Mouse (Mus musculus) ES-CJ7 (cell line): ENCODE measurements around the gene Cpsf6.

Source experiments
- DNase-seq: peaks from one replicate; pipeline ENCODE4 v3.0.0; 2011; ENCODE audit warnings: low read depth, low spot score

Cpsf6 gene

DNA sequence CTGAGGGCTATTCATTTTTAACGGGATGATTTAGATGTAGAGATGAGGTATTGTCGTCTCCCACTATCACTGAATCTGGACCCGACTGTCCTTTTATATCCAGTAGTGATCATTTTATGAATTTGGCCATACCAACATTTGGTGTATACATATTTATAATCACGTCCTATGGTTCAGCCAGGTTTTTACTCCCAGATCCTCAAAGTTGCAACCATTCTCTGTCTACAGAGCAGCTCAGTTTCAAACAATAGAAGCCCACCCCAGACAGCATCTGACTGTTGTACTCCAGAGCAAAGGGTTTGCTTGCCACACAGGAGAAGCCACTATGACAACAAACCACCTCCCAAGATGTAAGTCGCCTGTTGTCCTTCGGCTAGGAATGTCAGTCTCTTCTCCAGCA is 7.2 kb upstream of the Cpsf6 start:
- no peak for DNase-seq

DNA sequence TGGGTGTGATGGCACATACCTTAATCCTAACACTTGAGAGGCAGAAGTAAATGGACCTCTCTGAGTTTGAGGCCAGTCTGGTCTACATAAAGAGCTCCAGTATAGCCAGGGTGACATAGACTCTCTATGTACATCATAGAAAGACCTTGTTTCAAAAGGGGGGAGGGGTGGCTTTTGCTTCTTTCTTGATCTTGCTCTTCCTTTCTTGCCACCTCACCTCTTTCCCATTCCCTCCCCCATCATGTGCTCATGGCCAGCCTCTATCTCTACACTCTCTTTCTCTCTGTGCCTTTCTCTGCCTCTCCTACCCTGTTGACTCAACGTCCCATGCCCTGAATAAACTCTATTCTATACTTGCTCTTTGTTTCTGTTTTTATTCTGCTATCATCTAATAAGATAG is 6.4 kb upstream of the Cpsf6 start:
- no peak for DNase-seq

DNA sequence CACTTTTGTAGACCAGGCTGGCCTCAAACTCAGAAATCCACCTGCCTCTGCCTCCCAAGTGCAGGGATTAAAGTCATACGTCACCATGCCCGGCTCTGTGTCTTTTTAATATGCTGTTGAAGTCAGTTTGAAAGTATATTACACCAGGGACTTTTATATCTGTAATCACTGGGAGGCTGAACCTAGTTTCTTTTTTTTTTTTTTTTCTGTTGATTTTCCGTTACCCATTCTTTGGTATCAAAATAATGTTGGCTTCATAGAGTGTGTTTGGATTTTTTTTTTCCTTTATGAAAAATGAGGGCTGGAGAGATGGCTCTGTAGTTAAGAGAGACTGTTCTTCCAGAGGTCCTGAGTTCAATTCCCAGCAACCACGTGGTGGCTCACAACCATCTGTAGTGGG is 5.6 kb upstream of the Cpsf6 start:
- no peak for DNase-seq

DNA sequence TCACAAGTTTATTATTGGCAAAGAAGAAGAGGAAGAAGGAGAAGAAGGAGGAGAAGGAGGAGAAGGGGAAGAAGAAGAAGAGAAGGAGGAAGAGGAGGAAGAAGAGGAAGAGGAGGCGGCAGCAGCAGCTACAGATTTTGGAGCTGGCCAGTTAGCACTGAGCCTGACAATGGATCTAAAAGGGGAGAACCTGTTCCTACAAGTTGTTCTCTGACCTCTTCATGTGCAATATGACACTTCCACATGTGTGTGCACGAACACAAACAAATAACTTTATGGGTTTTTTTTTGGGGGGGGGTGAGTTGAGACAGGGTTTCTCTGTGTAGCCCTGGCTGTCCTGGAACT is 5.2 kb upstream of the Cpsf6 start:
- no peak for DNase-seq

DNA sequence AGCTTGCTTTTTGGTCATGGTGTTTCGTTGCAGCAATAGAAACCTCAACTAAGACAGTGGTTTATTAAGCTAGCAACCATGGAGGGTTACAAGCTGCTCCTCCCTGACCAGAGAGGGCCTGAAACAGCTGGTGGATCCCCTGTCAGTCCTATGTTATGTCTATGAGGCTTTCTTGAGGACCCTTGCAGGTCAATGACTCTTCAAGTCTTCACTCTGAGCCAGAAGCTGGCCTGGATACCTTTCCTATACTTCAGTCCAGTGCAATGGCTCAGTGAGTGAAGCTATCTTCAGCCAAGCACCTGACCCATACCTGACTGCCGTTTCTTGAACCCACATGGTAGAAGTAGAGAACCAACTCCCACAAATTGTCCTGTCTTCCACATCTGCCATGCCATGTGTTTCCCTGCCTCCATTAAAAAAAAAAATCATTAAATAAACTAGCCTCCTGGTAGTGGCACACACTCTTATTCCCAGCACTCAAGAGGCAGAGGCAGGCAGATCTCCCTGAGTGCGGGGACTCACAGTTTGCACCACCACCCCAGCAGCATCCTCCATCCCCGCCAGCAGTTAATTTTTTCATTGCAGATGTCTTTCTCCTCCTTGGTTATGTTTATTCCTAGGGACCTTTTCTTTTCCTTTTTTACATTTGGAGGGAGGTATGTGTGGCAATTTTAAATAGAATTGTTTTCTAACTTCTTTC is 4.7 kb upstream of the Cpsf6 start:
- DNase-seq: no peak

DNA sequence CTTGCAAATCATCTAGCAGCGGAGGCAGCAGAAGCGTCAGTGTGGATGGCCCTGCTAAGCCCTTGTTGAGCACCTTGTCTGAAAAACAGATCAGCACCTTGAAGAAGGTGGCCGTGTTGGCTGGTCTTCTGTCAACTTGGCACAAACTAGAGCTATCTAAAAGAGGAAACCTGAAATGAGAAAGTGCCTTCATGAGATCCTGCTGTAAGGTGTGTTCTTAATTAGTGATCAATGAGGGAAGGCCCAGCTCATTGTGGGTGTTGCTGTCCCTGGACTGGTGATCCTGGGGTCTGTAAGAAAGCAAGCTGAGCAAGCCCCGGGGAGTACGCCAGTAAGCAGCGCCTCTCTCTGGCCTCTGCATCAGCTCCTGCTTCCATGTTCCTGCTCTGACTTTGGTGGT is 4.1 kb upstream of the Cpsf6 start:
- no peak for DNase-seq

DNA sequence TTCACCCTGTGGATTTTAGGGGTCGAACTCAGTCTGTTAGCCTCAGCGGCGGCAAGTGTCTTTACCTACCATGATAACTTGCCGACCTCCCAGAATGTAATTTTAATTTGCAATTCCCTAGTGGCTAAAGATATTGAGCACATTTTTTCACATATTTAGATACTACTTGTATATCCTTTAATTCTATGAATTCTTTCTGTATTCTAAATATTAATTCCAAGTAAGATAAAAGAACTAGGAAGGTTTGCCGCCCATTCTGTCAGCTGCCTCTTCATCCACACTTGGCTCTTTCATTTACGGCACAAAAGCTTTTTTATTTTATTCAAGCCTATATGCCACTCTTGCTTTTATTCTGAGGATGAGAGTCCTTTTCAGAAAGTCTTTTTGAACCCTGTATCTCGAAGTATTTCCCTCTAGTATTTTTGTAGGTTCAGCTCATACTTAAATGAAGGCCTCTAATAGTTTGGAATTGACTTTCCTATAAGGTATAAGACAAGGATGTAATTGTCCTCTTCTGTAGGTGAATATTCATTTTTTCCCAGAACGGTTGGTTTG is 3.3 kb upstream of the Cpsf6 start:
- no peak for DNase-seq

DNA sequence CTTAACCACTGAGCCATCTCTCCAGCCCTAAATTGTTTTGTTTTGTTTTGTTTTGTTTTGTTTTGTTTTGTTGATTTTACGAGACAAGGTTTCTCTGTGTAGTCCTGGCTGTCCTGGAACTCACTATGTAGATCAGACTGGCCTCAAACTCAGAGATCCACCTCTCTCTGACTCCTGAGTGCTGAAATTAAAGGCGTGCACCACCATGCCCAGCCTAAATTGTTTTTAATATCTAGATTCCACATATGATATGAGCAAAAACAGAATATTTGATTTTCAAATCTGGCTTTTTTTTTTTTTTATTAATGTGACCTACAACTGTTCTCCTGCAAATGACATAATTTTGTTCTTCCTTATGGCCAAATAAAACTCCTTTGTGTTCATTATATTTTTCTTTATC is 2.3 kb upstream of the Cpsf6 start:
- no peak for DNase-seq

DNA sequence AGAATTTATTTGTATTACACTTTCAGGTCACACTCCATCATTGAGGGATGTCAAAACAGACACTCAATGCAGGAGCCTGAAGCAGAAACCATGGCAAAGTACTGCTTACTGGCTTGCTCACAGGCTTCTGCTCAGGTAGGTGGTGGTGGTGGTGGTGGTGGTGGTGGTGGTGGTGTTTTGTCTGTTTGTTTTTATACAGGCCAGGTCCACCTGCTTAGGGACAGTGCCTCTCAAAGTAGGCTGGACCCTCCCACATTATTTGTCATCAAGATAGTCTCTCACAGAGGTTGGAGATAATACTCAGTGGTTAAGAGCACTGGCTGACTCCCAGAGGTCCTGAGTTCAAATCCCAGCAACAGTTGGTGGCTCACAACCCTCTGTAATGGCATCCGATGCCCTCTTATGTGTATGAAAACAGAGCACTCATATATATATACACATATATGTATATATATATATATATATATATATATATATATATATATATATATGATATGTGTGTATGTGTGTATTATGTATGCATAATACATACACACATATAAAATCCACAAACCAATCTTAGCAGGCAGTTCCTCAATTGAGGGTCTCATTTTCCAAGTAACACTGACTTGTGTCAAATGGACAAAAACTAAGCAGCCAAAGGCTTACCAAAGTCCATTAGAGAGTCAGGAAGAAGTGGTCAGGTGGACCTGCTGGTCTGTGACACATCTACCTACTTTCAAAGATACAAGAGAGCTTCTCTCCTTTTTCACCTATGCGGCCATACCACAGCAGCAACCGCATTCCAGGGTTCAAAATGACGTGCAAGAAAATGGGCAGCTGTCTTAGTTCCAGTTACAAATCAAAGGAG is 1.1 kb upstream of the Cpsf6 start:
- DNase-seq: no peak

DNA sequence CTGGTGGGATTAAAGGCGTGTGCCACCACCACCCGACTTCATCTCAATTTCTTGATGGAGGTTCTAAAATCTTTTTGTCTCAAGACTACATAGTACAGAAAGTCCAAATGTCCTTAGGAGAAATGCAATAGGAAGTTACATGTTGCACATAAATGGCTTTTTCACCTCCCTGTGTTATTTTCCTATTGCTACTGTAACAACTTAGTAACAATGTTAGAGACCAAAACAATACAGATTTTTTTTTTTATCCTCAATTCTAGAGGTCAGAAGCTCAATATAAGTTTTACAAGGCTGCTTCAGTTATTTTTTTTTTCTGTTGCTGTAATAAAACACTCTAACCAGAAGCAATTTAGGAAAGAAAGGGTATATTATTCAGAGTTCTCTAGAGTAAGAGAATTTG is 374 bp downstream of the Cpsf6 start:
- no peak for DNase-seq

DNA sequence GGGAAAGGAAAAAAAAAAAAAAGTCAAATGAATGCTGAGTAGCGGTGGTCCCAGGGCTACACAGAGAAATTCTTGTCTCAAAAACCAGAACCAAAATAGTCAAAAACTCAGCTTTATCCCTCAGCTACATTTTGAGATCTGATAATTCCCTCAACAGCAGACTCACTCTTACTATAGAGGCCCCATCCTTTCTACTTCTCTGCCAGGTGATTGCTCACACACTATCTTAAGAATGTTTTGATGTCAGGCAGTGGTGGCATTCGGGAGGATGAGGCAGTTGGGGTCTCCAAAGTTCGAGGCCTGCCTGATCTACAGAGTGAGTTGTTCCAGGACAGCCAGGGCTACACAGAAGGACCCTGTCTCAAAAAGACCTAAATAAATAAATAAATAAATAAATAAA is 1.2 kb downstream of the Cpsf6 start:
- DNase-seq: no peak

DNA sequence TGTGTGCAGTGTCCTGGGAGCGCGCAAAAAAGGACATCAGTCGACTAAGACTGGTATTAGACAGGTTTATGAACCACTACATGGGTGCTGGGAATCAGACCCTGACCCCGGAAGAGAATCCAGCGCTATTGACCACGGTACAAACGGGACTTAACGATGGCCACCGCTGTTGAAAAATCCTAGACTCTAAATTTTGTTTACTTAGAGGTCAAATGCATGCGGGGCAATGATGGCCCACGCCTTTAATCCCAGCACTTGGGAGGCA is 1.6 kb downstream of the Cpsf6 start:
- no peak for DNase-seq

DNA sequence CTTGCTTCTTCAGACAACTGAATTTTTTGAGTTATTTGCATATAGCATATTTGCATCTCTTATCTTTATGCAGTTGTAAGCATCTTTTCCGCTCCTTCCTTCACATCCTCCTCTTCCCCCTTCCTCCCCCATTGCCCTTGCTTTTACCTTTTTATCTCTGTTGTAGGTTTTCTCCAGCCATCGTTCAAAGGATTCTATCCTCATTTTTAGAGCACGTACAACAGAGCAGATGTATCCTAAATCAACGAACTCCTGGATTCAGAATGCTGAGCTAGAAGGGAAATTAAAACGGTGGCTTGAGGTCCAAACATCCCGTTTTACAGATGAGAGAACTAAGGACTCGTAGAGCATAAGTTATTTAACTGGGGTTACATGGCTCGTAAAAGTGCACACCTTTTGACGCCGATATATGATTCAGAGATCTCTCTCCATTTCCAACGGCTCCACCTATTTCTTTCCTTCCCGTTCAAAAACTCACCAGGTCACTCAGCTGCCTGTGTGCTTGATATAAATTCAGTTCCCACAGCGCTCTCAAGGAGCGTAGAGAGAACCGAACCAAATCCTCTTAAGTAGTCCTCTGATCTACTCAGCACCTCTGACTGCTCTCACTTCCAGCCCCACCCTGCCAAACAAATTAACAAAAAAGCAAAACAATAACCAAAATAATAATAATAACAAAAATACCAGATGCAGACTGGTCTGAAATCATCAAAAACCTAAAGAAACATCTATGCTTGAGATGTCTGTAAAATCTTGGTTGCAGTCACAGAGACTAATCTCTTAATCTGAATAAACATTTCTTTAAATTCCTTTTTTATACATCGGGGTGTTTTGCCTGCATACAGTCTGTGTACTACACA is 2.2 kb downstream of the Cpsf6 start:
- DNase-seq: no peak

DNA sequence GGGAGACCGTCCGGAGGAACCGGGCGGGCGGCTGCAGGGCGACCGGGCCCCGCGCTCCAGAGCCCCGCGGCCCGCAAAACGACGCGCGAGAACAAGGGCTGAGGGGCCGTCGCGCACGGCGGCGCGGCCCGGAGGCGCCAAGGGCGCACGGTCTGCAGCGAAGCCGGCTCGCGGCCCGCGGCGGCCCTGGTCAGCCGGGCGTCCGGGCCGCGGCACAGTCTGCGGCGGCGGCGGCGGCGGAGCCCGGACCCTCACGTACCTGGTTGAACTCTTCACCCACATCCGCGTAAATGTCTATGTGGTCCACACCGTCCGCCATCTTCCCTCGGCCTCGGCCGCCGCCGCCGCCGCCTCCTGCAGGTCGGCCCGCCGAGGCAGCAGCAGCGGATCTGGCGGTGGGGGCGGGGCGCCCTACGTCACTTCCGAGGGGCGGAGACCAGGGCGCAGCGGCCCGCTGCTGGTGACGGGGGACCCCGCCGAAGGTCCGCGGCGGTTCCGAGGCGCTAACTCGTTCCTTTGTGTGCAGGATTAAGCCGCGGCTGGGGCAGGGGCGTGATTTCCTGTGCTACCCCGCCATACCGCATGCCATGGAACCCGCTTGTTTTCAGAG is 3.1 kb downstream of the Cpsf6 start:
- peak; percentile 93 for DNase-seq

DNA sequence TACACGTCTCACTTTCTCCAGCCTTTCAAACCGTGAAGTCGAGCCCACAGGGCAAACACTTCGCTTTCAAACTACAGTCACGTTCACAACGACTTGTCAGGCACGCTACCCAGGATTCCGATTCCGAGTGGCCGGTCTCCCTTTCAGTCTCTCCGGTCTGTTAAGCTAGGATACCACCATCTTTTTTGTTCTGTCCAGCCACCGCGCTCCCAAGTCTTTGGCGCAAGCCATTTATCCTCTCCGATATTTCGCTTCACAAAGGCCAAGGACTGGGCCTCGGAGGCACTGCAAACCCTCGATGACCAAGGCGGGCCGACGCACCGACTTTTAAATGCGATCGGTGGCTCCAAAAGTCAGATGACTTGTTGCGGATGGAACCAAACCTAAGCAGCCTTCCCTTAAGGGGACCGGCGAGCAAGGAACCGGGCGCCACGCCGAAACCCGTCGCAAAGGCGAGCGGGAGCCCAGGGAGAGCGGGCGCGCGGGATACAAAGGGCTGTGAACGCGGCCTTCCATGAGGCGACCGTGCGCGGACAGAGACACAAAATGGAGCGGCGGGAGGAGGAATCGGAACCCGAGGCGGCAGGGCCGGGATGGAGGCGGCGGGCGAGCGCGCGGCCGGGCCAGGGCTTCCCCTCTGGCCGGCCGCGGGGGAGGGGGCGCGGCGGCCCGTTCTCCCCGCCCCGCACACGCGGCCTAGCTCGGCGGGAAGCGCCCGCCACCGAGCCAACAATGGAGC is 3.8 kb downstream of the Cpsf6 start:
- peak; percentile 31 for DNase-seq

DNA sequence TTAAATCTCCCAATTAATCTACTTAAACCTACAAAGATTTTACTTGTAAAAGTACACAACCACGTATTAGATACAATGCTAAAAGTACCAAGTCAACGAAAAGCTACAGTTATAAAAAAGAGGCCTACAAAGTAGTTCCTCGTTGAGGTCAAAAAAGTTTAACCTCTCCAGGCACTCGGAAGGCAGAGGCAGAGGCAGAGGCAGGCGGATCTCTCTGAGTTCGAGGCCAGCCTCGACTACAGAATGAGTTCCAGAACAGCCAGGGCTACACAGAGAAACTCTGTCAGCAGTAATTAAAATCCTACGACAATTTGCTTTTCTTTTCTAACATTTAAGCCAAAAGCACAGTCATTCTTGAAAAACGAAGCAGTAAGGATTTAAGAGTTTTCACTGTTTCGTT is 4.7 kb downstream of the Cpsf6 start:
- DNase-seq: no peak

DNA sequence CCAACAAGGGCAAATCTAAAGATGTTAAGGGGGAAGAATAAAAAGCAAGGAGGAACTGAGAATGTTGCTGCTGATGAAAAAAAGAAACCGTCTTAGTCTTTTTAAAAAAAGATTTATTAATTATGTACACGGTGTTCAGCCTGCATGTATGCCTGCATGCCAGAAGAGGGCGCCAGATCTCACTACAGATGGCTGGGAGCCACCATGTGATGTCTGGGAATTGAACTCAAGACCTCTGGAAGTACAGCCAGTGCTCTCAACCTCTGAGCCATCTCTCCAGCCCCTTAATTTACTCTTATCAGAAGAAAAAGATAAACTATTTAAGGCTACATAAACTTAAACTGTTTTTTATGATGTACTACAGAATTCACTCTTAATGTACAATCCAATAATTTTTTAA is 16.7 kb downstream of the Cpsf6 start:
- peak; percentile 67 for DNase-seq

DNA sequence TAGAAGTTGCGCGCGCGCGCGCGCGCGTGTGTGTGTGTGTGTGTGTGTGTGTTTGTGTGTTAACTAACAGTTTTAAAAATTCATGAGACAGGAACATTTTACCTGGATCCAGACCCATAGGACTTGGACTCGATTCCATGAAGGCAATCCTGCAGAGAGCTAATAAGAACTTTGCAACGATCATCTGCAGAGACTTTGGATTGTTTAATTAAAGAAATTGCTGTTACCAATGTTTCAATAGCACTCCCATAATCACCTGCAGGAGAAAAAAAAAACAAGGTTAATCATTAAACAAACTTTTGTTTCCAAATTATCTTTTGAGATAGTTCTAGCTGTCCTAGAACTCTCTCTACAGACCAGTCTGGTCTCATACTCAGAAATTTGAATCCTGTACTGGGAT is 20.9 kb downstream of the Cpsf6 start:
- no peak for DNase-seq

DNA sequence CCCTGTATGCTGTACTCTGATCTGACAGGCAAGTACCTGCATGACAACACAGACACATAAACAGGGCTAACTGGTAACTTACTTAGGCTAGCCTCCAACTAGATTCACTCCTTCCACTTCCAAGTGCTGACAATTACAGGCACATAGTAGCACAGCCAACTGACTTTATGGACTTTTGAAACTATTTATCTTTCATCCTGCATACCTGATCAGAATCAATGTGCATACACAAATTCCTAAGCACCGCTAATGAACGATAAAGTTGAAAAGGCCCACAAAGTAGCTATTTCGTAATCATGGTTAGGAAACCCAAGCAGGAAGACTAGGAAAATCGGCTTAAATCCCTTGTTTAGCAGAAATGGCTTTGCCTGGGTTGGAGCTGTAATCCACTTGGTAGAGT is 36.8 kb downstream of the Cpsf6 start:
- no peak for DNase-seq

DNA sequence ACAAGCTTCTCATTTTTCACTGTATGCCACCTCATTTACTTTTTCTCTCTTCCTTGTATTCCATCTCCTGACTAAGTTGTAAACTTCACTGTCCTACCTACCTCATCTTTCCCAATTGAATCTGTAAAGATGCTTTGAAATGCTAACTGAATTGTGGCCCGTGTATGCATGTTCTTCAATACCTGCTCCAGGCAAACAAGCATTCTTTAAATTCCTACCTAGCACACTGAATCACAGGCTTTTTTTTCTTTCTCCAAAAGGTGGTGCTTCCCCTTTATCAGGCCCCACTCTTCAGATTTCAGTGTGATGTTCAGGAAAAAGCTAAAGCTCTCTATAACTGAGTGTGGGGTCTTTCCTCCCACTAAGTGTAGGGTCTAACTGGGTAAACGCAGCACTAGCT is 37.4 kb downstream of the Cpsf6 start:
- peak; percentile 74 for DNase-seq

DNA sequence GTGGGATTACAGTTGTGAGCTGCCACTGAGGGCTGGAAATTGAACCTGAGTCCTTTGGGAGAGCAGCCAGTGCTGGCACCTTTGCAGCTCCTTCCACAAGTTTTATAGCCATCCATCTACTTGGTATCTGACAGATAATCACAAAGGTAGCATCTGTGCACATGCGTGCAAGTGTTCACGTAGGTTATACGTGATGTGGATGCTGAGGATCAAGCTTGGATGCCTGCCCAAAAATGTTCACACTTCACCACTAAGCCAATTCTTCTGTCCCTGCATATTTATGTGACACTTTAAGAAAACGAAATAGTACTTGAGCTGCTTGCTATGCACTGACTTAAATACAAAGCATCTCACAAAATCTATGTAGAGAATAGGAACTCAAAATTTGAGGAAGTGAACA is 38.8 kb downstream of the Cpsf6 start:
- DNase-seq: no peak
